Mouse (Mus musculus) retina, postnatal 1 day (tissue): ENCODE results near the gene Hpgd.
"Not testable (repeated sequence)": the region's sequence is repeated elsewhere in the genome, so short reads cannot be mapped to it uniquely, and the experiment has no call there.

ENCODE experiments used
- DNase-seq: peaks from one replicate; pipeline ENCODE4 v3.0.0-alpha.2; 2012

Hpgd gene

DNA sequence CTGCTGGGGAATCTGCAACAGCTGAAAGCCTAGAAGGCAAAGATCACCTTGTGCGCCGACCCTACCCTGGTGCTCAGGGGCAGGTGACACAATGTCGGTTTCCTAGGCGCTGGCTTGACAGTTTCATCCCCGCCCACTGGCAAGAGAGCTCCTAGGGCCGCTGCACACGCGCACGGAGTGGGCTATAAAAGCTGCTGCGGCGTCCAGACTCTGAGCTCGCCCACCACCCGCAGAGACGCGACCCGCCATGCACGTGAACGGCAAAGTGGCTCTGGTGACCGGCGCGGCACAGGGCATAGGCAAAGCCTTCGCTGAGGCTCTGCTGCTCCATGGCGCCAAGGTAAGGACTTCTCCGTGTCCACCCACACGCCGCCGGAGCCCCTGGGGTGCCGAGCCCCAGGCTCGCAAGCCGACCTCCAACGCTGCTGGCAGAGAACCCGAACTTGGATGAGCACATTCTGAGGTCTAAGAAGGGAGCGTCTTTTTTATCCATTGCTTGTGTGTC, at the start of gene Hpgd:
Gene Hpgd (plus strand): TSS at position 213 of the 505 bp plus-strand sequence.
- peak; percentile 76 for DNase-seq

GRCm38 (mm10) chr8:56251728-56252127, 42.7 kb upstream of the Hpgd start:
- DNase-seq: not testable (repeated sequence)

- no peak for DNase-seq
Measured at GRCm38 (mm10) chr8:56252314-56252713, 42.1 kb upstream of the Hpgd start.

DNA sequence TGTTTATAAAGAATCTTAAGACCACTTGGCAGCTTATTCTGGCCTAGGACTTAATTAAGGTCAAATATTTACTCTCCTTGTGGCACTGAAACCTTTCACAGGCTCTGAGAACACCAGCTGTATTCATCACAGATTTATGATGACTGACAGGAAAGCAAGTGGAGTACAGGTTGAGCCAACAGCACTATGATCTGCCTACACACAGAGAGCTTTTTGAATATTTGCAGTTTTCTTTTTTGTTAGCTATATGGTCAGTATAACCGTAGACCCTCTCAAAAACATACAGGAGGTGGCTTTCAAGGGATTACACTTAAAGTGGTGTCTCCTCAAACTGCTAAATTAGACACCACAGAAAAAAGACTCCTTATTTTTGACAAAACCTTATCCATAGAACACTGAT, 33.2 kb upstream of the Hpgd start:
- no peak for DNase-seq

- DNase-seq: no peak
Measured at GRCm38 (mm10) chr8:56269687-56270663, 24.4 kb upstream of the Hpgd start.

DNA sequence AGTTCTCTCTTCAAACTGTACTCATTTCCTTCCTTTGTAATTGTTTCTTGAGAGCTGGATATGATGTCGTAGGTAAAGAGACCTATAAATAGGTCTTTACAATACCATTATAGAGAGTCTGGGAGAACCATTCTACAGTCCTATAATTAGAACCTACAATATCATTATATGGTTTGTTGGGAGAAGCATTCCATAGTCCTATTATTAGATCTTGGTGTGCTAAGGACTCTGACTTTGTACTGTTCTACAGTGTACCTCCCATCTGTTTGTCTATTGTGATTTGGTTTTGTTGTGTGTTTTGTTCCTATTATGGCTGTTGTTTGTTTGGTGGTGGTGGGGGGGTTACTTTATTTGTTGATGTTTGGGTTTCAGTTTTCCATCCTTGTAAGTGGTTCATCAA, 21.5 kb upstream of the Hpgd start:
- DNase-seq: no peak

GRCm38 (mm10) chr8:56275316-56275715, 19.1 kb upstream of the Hpgd start:
- no peak for DNase-seq

DNA sequence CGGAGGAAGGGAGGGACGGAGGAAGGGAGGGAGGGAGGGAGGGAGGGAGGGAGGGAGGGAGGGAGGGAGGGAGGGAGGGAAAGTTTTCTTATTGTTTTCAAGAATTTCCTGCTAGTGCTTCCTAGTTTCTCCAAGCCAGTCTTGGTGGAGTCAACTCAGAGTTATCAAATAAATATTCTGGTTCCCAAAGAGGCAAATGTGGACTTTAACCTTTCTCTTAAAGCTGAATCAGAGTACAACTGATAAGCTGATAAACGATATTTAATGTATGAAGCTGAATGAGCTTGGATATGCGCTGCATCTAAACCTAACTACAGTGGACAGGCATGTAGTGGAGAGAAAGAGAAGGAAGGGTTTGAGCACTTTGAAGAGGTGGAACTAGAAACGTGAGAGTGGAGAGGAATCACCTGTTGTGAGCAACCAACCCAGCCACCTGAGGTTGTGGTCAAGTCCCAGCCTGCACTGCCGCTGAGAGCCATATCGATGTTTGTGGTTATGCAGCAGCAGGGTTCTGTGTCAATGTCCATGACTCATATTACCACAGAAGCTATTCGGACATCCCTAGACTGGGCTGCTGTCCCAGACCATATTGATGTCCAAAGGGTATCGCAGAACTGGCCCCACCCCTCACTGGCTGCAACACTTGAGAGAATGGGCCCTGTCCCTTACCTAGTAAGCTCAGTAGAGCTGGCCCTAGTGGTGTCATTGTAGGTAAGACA, 16.4 kb upstream of the Hpgd start:
- no peak for DNase-seq

DNA sequence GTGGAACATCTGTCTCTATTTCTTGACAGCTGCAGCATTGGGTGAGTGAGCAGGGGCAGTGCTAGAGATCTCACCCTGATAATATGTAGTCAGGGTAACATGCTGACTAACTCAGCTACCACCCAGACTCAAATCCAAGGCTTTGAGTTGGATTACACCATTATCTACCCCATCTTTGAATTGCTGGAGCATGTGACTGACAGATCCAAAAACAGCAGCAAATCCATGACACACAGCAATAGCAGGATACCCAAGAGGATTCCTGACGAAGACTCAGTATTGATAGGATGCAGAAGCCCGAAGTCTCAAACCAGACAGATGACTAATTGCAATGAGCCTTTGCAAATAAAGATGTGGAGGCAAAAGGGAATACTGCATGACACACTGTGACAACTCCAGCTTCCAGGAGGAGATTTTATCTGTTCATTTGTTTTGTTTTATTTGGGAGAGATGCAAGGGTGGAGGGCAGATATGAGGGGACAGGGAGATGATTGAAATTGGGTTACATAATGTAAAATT, 15.8 kb upstream of the Hpgd start:
- DNase-seq: no peak

DNA sequence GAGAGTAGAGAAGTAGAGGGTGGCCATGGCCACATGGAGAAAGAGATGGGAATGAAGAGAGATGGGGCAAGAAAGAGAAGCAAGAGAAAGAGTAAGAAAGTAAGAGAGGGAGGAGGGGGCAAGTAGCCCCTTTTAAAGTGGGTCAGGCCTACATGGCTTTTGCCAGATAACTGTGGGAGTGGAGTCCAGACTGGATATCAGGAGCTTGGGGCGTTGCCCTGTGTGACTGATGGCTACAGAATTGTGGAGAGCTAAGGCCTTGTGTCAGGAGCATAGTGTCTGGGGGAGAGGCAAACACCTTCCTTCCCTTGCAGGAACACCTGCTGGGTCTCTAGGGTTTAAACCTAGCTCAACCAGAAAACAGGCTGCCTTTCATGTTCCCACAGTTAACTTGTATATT, 10.4 kb upstream of the Hpgd start:
- no peak for DNase-seq

GRCm38 (mm10) chr8:56284957-56285356, 9.4 kb upstream of the Hpgd start:
- no peak for DNase-seq

- DNase-seq: peak; percentile 47
Measured at GRCm38 (mm10) chr8:56286717-56287116, 7.7 kb upstream of the Hpgd start.

DNA sequence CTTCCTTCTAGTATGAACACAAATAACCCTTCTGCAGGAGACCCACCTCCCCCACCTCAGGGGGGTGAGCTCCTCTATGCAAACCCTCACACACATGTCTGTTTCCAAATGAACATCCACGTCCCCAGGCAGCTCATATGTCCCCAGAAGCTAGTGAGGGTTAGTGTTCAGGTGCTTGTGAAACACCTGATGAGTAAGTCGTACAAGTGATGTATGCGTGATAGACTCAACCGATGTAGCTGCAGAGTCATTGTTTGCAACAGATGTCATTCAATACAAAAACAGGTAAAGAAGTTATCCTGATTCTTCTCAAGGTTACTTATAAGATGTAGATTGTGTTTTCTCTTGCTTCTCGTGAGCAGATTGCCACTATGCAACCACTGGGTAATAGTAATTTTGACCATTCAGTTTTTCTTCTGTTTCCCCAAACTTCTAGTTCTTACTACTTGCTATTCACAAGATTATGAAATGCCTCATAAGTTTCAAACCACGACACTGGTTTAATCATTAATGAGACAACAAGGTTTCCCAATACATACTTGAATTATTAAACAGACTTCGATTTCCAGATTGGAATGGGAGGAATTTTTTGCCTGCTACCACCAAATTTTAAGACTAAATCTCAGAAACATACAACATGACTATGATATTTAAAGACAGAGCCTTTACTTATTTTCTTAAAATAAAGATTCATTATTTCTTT, 6.9 kb upstream of the Hpgd start:
- no peak for DNase-seq

DNA sequence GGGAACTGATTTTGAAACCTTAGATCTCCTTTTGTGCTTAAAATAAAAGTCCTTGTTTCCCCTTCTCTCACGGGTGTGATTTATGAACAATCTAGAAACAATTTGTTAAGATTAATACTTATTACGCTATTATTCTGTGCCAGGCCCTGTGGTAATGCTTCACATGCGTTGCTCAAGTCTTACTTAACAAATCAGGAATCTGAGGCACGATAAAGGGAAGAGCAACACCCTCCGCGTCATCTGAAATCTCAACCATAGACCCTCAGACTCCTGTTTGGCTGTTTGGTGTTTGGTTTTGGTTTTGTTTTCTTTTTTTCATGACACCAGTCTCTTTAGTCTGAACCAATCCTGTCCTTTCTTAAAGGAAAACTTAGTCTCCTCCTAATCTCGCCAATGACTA, 2.1 kb upstream of the Hpgd start:
- DNase-seq: no peak

- peak; percentile 61 for DNase-seq
Measured at GRCm38 (mm10) chr8:56293480-56293879, 905 bp upstream of the Hpgd start.

- peak; percentile 27 for DNase-seq
Measured at GRCm38 (mm10) chr8:56294886-56295555, 636 bp downstream of the Hpgd start.

- DNase-seq: no peak
Measured at GRCm38 (mm10) chr8:56299421-56299820, 5.0 kb downstream of the Hpgd start.

GRCm38 (mm10) chr8:56301303-56301702, 6.9 kb downstream of the Hpgd start:
- not testable (repeated sequence) for DNase-seq

- DNase-seq: no peak
Measured at GRCm38 (mm10) chr8:56304595-56304994, 10.2 kb downstream of the Hpgd start.

DNA sequence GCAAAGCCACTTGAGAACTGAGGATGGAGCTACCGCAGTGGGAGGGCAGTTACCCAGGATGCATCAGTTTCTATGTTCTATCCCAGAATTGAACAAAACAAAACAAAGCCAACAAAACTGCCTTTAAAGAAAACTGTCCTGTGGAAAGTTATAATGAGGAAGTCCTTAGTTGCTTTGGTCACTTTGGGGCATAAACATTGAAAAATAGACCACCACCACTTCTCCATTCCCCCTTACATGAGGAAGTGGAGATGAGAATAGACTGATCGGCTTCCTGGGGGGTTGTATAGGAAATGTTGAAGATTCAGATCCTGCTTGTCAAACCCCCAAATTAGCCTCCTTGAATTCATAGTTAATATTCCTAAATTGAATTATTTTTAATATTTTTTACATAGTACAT, 19.2 kb downstream of the Hpgd start:
- no peak for DNase-seq

DNA sequence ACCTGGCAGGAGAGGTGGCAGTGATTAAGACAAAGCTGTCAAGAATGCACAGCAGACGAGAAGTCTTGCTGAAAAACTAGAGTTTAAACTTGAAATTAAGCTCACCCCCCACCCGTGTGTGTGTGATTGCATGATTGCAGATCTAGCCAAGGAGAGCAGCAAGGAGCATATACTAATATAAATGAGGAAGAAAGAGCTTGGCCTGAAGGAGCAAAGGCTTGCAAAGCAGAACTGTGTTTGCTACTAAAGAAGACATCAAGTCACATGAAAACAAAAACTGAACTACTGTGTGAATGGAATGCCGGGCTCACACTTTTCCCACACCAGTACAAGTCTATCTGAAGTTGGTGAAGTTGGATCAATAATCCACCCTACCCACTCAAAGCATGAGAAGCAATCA, 20.8 kb downstream of the Hpgd start:
- DNase-seq: no peak

DNA sequence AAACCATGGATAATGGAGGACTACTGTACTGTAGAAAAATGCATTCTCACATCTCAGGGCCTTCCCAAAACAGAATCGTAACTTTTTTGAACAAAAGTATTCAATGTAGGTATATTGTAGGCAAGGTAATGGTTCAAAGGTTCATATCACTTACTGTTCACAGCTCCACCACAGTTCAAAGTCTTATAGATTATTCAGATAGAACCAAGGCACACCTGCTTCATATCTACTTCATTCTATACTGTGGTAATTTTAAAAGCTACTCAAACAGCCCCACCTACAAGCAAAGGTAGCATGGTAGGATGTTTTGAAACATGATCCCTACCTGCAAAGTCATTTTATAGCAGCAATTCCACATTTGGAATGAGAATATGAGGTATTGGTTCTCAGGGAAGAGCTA, 28.9 kb downstream of the Hpgd start:
- DNase-seq: no peak
